Mouse (Mus musculus) lung, embryonic 16.5 days (tissue): ENCODE results near the gene Nodal. TPM values are rescaled to one million over a fixed set of nuclear protein-coding genes. Genes with fewer than 3 reads are reported as not detected.

Source experiments
- polyA plus RNA-seq: library from polyadenylated mRNA; unstranded; fragments of >200 nt; fragmentation: Nextera tagmentation; extraction: Ambion mirVana; gene quantifications from 2 replicates; pipeline ENCODE4 v1.2.1, GENCODE M21; 2015

Nodal gene
- polyA plus RNA-seq, 1 experiment from 2014 or later, result 0.20 TPM

Other genes starting within 250 kb of the Nodal start
- 7.5 and 20.5 TPM in 2 replicates for gene Tbata, start 246.0 kb upstream of the Nodal start, polyA plus RNA-seq
- gene Adamts14, start 144.5 kb upstream of the Nodal start, polyA plus RNA-seq, result 2.6 and 2.7 TPM in 2 replicates
- 0.06 TPM in 1 of 2 replicates, not detected in the other for gene Prf1, start 120.1 kb upstream of the Nodal start, polyA plus RNA-seq
- 49.4 and 49.9 TPM in 2 replicates for gene Pald1, start 34.4 kb upstream of the Nodal start, polyA plus RNA-seq
- gene Eif4ebp2, start 34.7 kb downstream of the Nodal start, polyA plus RNA-seq, result 58.4 and 58.5 TPM in 2 replicates
- gene Lrrc20, start 57.8 kb downstream of the Nodal start, polyA plus RNA-seq, result 7.5 and 8.7 TPM in 2 replicates
- 0.08 TPM in 1 of 2 replicates, not detected in the other for gene Npffr1, start 177.5 kb downstream of the Nodal start, polyA plus RNA-seq
- 125 and 138 TPM in 2 replicates for gene Ppa1, start 230.6 kb downstream of the Nodal start, polyA plus RNA-seq